Mouse (Mus musculus) B cell, adult (primary cell): ENCODE data around the gene Vmn1r107. TPM values are rescaled to one million over a fixed set of nuclear protein-coding genes. Genes with fewer than 3 reads are reported as not detected.

Experiments
- total RNA-seq: library from RNA; stranded (reverse); gene quantifications from 4 replicates; pipeline ENCODE4 v1.2.4, GENCODE M21; 2023; ENCODE audit not compliant: inconsistent age

Gene Vmn1r107
- not detected in 4 replicates for total RNA-seq

DNA sequence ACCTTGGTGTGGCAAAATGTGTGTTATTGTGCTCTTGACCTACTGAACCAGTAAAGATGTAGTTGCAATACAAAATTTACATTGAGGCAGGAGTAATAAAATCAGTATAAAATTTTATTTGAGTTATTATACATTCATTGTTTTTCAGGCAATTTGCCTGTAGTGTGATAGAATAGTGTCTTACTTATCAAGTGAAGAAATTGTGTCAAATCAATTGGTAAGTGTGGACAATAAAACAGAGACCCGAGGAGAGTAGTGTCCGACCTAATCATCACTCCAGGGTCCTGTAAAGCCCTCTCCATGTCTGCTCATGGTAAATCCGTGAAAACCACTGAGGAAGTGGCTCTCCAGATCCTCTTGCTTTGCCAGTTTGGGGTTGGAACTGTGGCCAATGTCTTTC is at the start of gene Vmn1r107:
Gene Vmn1r107, plus strand, starts transcription at position 301 of the 400 bp plus-strand sequence.

GRCm38 (mm10) chr7:20703116-20703515 is 34.4 kb downstream of the Vmn1r107 start, which contains the start of gene Vmn1r111:
TSS of gene Vmn1r111 (minus strand) at chr7:20703216.

Other genes starting within 250 kb of the Vmn1r107 start
- gene Vmn1r101, start 226.3 kb upstream of the Vmn1r107 start, total RNA-seq, result not detected in 4 replicates
- not detected in 4 replicates for gene Gm10670, start 194.0 kb upstream of the Vmn1r107 start, total RNA-seq
- gene Vmn1r103, start 158.4 kb upstream of the Vmn1r107 start, total RNA-seq, result not detected in 4 replicates
- not detected in 4 replicates for gene Vmn1r104, start 135.1 kb upstream of the Vmn1r107 start, total RNA-seq
- not detected in 4 replicates for gene Gm5726, start 123.2 kb upstream of the Vmn1r107 start, total RNA-seq
- not detected in 4 replicates for gene Gm4141, start 92.7 kb upstream of the Vmn1r107 start, total RNA-seq
- gene Gm4513, start 69.9 kb upstream of the Vmn1r107 start, total RNA-seq, result not detected in 4 replicates
- gene Vmn1r111, start 34.3 kb downstream of the Vmn1r107 start, total RNA-seq, result not detected in 4 replicates
- gene Gm10668, start 61.7 kb downstream of the Vmn1r107 start, total RNA-seq, result not detected in 4 replicates
- gene Vmn1r112, start 102.3 kb downstream of the Vmn1r107 start, total RNA-seq, result not detected in 4 replicates
- not detected in 4 replicates for gene Vmn1r113, start 118.4 kb downstream of the Vmn1r107 start, total RNA-seq
- gene Vmn1r114, start 143.3 kb downstream of the Vmn1r107 start, total RNA-seq, result not detected in 4 replicates
- not detected in 4 replicates for gene Vmn1r115, start 176.1 kb downstream of the Vmn1r107 start, total RNA-seq
- not detected in 4 replicates for gene Vmn1r116, start 203.3 kb downstream of the Vmn1r107 start, total RNA-seq
- not detected in 4 replicates for gene Vmn1r117, start 215.2 kb downstream of the Vmn1r107 start, total RNA-seq
- not detected in 4 replicates for gene Vmn1r118, start 243.4 kb downstream of the Vmn1r107 start, total RNA-seq